In the genomic region with DNA sequence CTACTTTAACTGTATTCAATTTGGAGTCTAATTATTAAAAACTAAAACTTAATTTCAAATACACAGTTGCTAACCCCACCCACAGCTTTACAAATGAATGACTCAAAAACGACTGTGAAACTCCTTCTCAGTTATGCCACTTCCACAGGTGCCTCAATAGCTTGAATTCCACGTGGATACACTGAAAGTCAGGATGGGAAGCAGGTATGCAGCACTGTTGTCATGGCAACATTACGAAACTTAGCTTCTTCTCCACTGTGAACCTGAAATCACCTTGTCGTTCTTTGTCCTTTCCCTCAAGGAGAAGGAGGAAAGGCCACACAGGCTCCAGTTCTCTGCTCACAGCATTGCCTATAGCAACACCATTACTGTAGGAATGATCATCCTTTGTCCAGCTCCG, we compare ENCODE assay signal across 25 mouse cellular contexts.
A peak's percentile ranks its signal among the peaks of the same experiment; 100 is the strongest.
DNase-seq lines count a peak whose midpoint lies in the region; ATAC-seq and TF ChIP-seq lines count a peak whose summit lies in the region.
"Had no signal": no experiment of that assay in that cellular context is flagged by ENCODE, and none has a peak within 500 bp of the region (broad histone marks: within the 10 kb centered on the region; RNA-seq: fewer than 3 reads in every experiment).

No protein-coding gene starts in this region.

- ATAC-seq in hindbrain, embryonic 16.5 days, result peak; percentile 50; the same call in 1 of the 2 replicates
- no peak for ATAC-seq in hindbrain, embryonic 12.5 days (ENCODE audit: low FRiP score)
- peak; percentile 81 for ATAC-seq in midbrain, embryonic 16.5 days
- no peak for ATAC-seq in midbrain, embryonic 11.5 days (ENCODE audit: low FRiP score)
- ATAC-seq: forebrain, embryonic 13.5 days; inflammation-experienced regulatory T-cells, adult 6 months; intestine, embryonic 16.5 days had no signal

- no peaks in the 10 kb centered on the region for H3K36me3 ChIP-seq in hindbrain, embryonic 16.5 days (ENCODE audit: control insufficient read depth, insufficient read depth, low read length)
- H3K36me3 ChIP-seq in hindbrain, embryonic 12.5 days, result no peaks in the 10 kb centered on the region
- H3K36me3 ChIP-seq in midbrain, embryonic 16.5 days (ENCODE audit: control insufficient read depth, insufficient read depth, low read length), result no peaks in the 10 kb centered on the region
- no peaks in the 10 kb centered on the region for H3K36me3 ChIP-seq in midbrain, embryonic 11.5 days (ENCODE audit: control insufficient read depth, insufficient read depth, low read length)
- no peaks in the 10 kb centered on the region for H3K36me3 ChIP-seq in ES-E14 (ENCODE audit: control insufficient read depth, insufficient read depth, low read length, poor library complexity, severe bottlenecking)
- H3K36me3 ChIP-seq: forebrain, embryonic 10.5 days; heart, embryonic 12.5 days; heart, embryonic 15.5 days; hindbrain, embryonic 10.5 days; hindbrain, embryonic 15.5 days had no signal

- 69% methylated on average over 5 of the region's 5 CpGs for WGBS in hindbrain, embryonic 16.5 days
- WGBS in hindbrain, embryonic 12.5 days, result 73% methylated on average over 5 of the region's 5 CpGs
- WGBS in midbrain, embryonic 16.5 days, result 61% methylated on average over 5 of the region's 5 CpGs
- WGBS in midbrain, embryonic 11.5 days, result 72% methylated on average over 5 of the region's 5 CpGs

- H3K27ac ChIP-seq in hindbrain, embryonic 16.5 days (ENCODE audit: low read depth, low read length), result no peak overlapping the region
- H3K27ac ChIP-seq in hindbrain, embryonic 12.5 days, result no peak overlapping the region
- no peak overlapping the region for H3K27ac ChIP-seq in midbrain, embryonic 16.5 days (ENCODE audit: low read length)
- H3K27ac ChIP-seq in midbrain, embryonic 11.5 days (ENCODE audit: low read depth, low read length), result no peak overlapping the region
- H3K27ac ChIP-seq in ES-E14 (ENCODE audit: insufficient read depth, low read depth, low read length, poor library complexity, severe bottlenecking), result no peak overlapping the region
- H3K27ac ChIP-seq: forebrain, embryonic 10.5 days; forebrain, embryonic 13.5 days; heart, embryonic 15.5 days; hindbrain, embryonic 10.5 days; hindbrain, embryonic 15.5 days had no signal

- no peaks in the 10 kb centered on the region for H3K27me3 ChIP-seq in hindbrain, embryonic 16.5 days (replicated peaks; ENCODE audit: control insufficient read depth, insufficient read depth, low read length)
- no peaks in the 10 kb centered on the region for H3K27me3 ChIP-seq in hindbrain, embryonic 12.5 days
- no peaks in the 10 kb centered on the region for H3K27me3 ChIP-seq in midbrain, embryonic 16.5 days (ENCODE audit: control insufficient read depth, insufficient read depth, low read depth, low read length)
- H3K27me3 ChIP-seq in midbrain, embryonic 11.5 days (ENCODE audit: control insufficient read depth, insufficient read depth, low read length), result no peaks in the 10 kb centered on the region
- H3K27me3 ChIP-seq: CH12.LX; forebrain, embryonic 13.5 days; heart, embryonic 12.5 days; heart, embryonic 15.5 days; hindbrain, embryonic 15.5 days had no signal

- no peaks in the 10 kb centered on the region for H3K9me3 ChIP-seq in hindbrain, embryonic 16.5 days (ENCODE audit: control insufficient read depth, low read length)
- no peaks in the 10 kb centered on the region for H3K9me3 ChIP-seq in hindbrain, embryonic 12.5 days (replicated peaks)
- H3K9me3 ChIP-seq in midbrain, embryonic 16.5 days (replicated peaks; ENCODE audit: control insufficient read depth, low read length, poor library complexity, severe bottlenecking), result no peaks in the 10 kb centered on the region
- no peaks in the 10 kb centered on the region for H3K9me3 ChIP-seq in midbrain, embryonic 11.5 days (ENCODE audit: control insufficient read depth, low read length)
- no peaks in the 10 kb centered on the region for H3K9me3 ChIP-seq in ES-E14 (ENCODE audit: control insufficient read depth, insufficient read depth, low read depth, low read length)
- H3K9me3 ChIP-seq: forebrain, embryonic 13.5 days; heart, embryonic 15.5 days; hindbrain, embryonic 15.5 days had no signal

- no peaks in the 10 kb centered on the region for H3K4me1 ChIP-seq in hindbrain, embryonic 16.5 days (ENCODE audit: control insufficient read depth, insufficient read depth, low read depth, low read length)
- no peaks in the 10 kb centered on the region for H3K4me1 ChIP-seq in hindbrain, embryonic 12.5 days
- no peaks in the 10 kb centered on the region for H3K4me1 ChIP-seq in midbrain, embryonic 16.5 days (ENCODE audit: control insufficient read depth, insufficient read depth, low read length)
- no peaks in the 10 kb centered on the region for H3K4me1 ChIP-seq in midbrain, embryonic 11.5 days (ENCODE audit: control insufficient read depth, insufficient read depth, low read length)
- no peaks in the 10 kb centered on the region for H3K4me1 ChIP-seq in ES-E14 (ENCODE audit: control insufficient read depth in 2 of 2, insufficient read depth in 2 of 2, low read length in 2 of 2, poor library complexity in 1 of 2)
- H3K4me1 ChIP-seq: forebrain, embryonic 10.5 days; forebrain, embryonic 13.5 days; heart, embryonic 12.5 days; heart, embryonic 15.5 days; hindbrain, embryonic 10.5 days; hindbrain, embryonic 15.5 days had no signal

- in situ Hi-C loops in ES-E14 (cut with MboI; ENCODE audit: low sequenced_read_pairs in 2 of 2, unreplicated experiment in 2 of 2), result no loop called here

- no peak overlapping the region for H3K9ac ChIP-seq in hindbrain, embryonic 16.5 days (ENCODE audit: low read depth, low read length)
- no peak overlapping the region for H3K9ac ChIP-seq in hindbrain, embryonic 12.5 days
- H3K9ac ChIP-seq in midbrain, embryonic 16.5 days (ENCODE audit: low read depth, low read length), result no peak overlapping the region
- no peak overlapping the region for H3K9ac ChIP-seq in midbrain, embryonic 11.5 days (ENCODE audit: low read length)
- no peak overlapping the region for H3K9ac ChIP-seq in ES-E14 (ENCODE audit: insufficient read depth, low read depth, low read length, poor library complexity, severe bottlenecking)
- H3K9ac ChIP-seq: forebrain, embryonic 13.5 days; heart, embryonic 12.5 days; heart, embryonic 15.5 days; hindbrain, embryonic 15.5 days had no signal

- H3K4me2 ChIP-seq in hindbrain, embryonic 16.5 days (ENCODE audit: low read length), result no peak overlapping the region
- H3K4me2 ChIP-seq in hindbrain, embryonic 12.5 days (replicated peaks), result no peak overlapping the region
- no peak overlapping the region for H3K4me2 ChIP-seq in midbrain, embryonic 16.5 days (ENCODE audit: low read length)
- H3K4me2 ChIP-seq in midbrain, embryonic 11.5 days, result no peak overlapping the region
- H3K4me2 ChIP-seq: forebrain, embryonic 13.5 days; heart, embryonic 12.5 days; heart, embryonic 15.5 days; hindbrain, embryonic 15.5 days had no signal

- no peak for DNase-seq in midbrain, embryonic 11.5 days (ENCODE audit: low spot score, missing footprints)
- DNase-seq in ES-E14 (ENCODE audit: low read depth, low spot score), result peak; percentile 3
- DNase-seq in right cerebral cortex, adult 2 months (ENCODE audit: low spot score in 2 of 2), result no peak
- no peak for DNase-seq in adipocyte (ENCODE audit: low spot score)
- DNase-seq: adrenal gland, postnatal 25 days; B cell, adult 2 months; cerebellum, adult 18-20 months; cerebellum, adult 9-10 months; cerebellum, postnatal 14 days; gastrocnemius, postnatal 25 days; heart, adult 18-20 months; heart, postnatal 10 days; heart, postnatal 36 days had no signal

- no peak overlapping the region for H3K4me3 ChIP-seq in hindbrain, embryonic 16.5 days (ENCODE audit: low read length)
- no peak overlapping the region for H3K4me3 ChIP-seq in hindbrain, embryonic 12.5 days
- H3K4me3 ChIP-seq in midbrain, embryonic 16.5 days (ENCODE audit: low read depth, low read length), result no peak overlapping the region
- H3K4me3 ChIP-seq in midbrain, embryonic 11.5 days (ENCODE audit: low read depth, low read length), result no peak overlapping the region
- no peak overlapping the region for H3K4me3 ChIP-seq in ES-E14 (ENCODE audit: insufficient read depth in 1 of 2, low read depth in 1 of 2, low read length in 2 of 2, poor library complexity in 1 of 2, severe bottlenecking in 1 of 2)
- H3K4me3 ChIP-seq: forebrain, embryonic 10.5 days; forebrain, embryonic 13.5 days; heart, embryonic 12.5 days; heart, embryonic 15.5 days; hindbrain, embryonic 10.5 days; hindbrain, embryonic 15.5 days had no signal

TF ChIP-seq in ES-E14, 5 proteins besides CTCF, POLR2A, EP300 and RAD21:
- no peak for TF ChIP-seq HCFC1 (IDR thresholded peaks at IDR 0.05; ENCODE audit: borderline replicate concordance, insufficient read depth, low read length)
- TF ChIP-seq MAFK (IDR thresholded peaks at IDR 0.05; ENCODE audit: insufficient read depth, low read depth, low read length), result no peak
- no peak for TF ChIP-seq CHD2 (IDR thresholded peaks at IDR 0.05; ENCODE audit: low read depth, low read length)
- TF ChIP-seq ZC3H11A (IDR thresholded peaks at IDR 0.05; ENCODE audit: borderline replicate concordance, low read depth, low read length), result no peak
- no peak for TF ChIP-seq ZNF384 (IDR thresholded peaks at IDR 0.05; ENCODE audit: low read depth, low read length)

Comparison
In these comparisons a context has a peak if more than half of its experiments do, and no peak if none do; other contexts are left out.
1. ATAC-seq: peak in hindbrain, embryonic 16.5 days (single experiment) and midbrain, embryonic 16.5 days (single experiment); none in hindbrain, embryonic 12.5 days (single experiment) and midbrain, embryonic 11.5 days (single experiment).